Mouse (Mus musculus) small intestine, adult 2 months (tissue): ENCODE measurements at regions not wholly inside any gene's neighbourhood (a gene's known extent, or its start where the extent isn't known, plus 50 kb on each side); places are given as distances from the start of the nearest gene placed in this dataset.

Source experiments
- H3K27ac ChIP-seq: fragments of 200-500 bp; 2 replicates; pipeline ENCODE4 v1.5.1; 2012; ENCODE audit warnings: low read depth, low read length, control low read depth, inconsistent platforms; ENCODE audit not compliant: insufficient read depth
- H3K27me3 ChIP-seq: fragments of 200-500 bp; 2 replicates; pipeline ENCODE4 v1.6.1; 2012; ENCODE audit warnings: mild to moderate bottlenecking, moderate library complexity, low read length, inconsistent platforms; ENCODE audit not compliant: control insufficient read depth, insufficient read depth
- H3K36me3 ChIP-seq: fragments of 200-500 bp; 2 replicates; pipeline ENCODE4 v1.6.1; 2012; ENCODE audit warnings: mild to moderate bottlenecking, low read length, control low read depth, inconsistent platforms; ENCODE audit not compliant: control insufficient read depth, insufficient read depth
- H3K4me1 ChIP-seq: fragments of 200-500 bp; 2 replicates; pipeline ENCODE4 v1.6.1; 2012; ENCODE audit warnings: low read length, inconsistent platforms, mixed read lengths; ENCODE audit not compliant: control insufficient read depth, insufficient read depth, insufficient read length
- H3K4me3 ChIP-seq: fragments of 200-500 bp; 2 replicates; pipeline ENCODE4 v1.5.1; 2012; ENCODE audit warnings: low read depth, mild to moderate bottlenecking, control low read depth, inconsistent platforms, low read length, moderate library complexity
- CTCF ChIP-seq: fragments of 200-500 bp; IDR thresholded peaks from 2 replicates; pipeline ENCODE4 v1.5.1; 2012; ENCODE audit warnings: low read depth, mild to moderate bottlenecking, control low read depth, inconsistent platforms, low read length, moderate library complexity, mixed read lengths; ENCODE audit not compliant: insufficient replicate concordance, insufficient read length; ENCODE audit errors: extremely low read depth
- POLR2A ChIP-seq: fragments of 200-500 bp; IDR thresholded peaks from 2 replicates; pipeline ENCODE4 v1.6.1; 2012; ENCODE audit warnings: low read depth, mild to moderate bottlenecking, control low read depth, inconsistent platforms, low read length, moderate library complexity
- WGBS: fragments of 180-500 bp; shearing (Covaris S2); methylation state at CpG from one replicate; pipeline ENCODE4 v1.1.7; 2018; 5-methylcytosine and 5-hydroxymethylcytosine counted together

DNA sequence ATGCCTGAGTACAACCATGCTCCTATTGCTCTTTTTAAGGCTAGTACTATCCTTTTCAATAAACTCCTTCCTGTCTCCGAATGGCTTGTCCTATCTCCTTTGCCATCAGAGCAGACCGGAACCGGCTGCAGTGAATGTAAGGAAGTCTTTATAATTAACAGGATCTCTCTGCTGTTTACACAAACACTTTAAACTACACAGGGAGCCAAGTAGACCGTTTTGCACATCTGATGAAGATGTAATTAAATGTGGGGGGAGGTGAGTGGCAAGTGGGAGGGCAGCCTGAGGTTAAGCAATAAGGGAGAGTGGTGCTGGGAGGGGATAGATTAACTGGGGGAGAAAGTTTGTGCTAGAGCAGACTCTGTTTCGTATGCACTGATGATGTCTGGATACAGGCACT, 561.9 kb downstream of the Dhx35 start:
- Histone ChIP-seq H3K4me3 (no peak overlapping the region), H3K36me3 (no peaks in the 10 kb centered on the region), H3K27me3 (no peaks in the 10 kb centered on the region), H3K27ac (no peak overlapping the region), H3K4me1 (no peaks in the 10 kb centered on the region)
- TF ChIP-seq POLR2A (no peak), CTCF (no peak)
- 24% methylated on average over 5 of the region's 5 CpGs for WGBS

DNA sequence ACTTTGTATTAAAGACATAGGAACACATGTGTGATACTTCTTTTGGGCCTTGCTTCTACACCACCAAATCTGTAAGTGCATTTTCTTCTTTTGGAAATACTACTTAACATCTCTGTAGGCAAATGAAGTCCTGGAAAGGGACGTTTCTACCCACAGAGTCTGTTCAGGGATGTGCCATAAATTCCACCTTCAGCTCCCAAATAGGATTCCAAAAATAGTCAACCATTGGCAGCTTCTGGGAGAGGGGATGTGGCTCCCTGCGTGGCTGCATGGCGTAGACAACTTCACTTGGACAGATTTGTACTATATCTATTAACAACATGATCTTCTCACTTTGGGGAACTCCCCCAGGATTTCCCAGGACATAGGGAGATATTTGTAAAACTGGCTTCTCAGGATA, 566.8 kb downstream of the Dhx35 start:
- no peaks in the 10 kb centered on the region for H3K4me1 ChIP-seq
- H3K27ac ChIP-seq, result no peak overlapping the region
- no peak for TF ChIP-seq POLR2A
- no peak for TF ChIP-seq CTCF
- H3K4me3 ChIP-seq, result no peak overlapping the region
- WGBS, result 60% methylated on average over 3 of the region's 3 CpGs
- H3K36me3 ChIP-seq, result no peaks in the 10 kb centered on the region
- no peaks in the 10 kb centered on the region for H3K27me3 ChIP-seq

DNA sequence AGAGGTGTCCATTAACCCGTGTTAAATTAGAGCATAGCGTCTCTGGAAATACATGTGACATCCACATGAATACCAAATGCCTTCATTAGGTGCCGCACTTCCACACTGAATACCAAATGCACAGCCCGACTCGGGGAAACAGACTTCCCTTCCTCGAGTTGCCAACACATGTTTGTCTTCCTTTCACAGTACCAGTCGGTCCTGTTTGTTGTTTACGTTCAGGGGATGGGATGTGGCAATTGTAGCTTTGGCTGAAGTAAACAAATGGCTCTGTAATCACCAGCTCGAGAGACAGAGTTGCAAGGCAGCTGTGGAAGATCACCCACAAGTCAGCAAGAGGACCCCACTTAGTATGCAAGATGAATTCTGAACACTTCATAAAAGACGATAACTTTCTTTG, 598.3 kb downstream of the Dhx35 start:
- no peaks in the 10 kb centered on the region for H3K27me3 ChIP-seq
- no peak overlapping the region for H3K4me3 ChIP-seq
- H3K4me1 ChIP-seq, result no peaks in the 10 kb centered on the region
- H3K27ac ChIP-seq, result no peak overlapping the region
- TF ChIP-seq POLR2A (no peak), CTCF (no peak)
- no peaks in the 10 kb centered on the region for H3K36me3 ChIP-seq
- WGBS, result 38% methylated on average over 10 of the region's 10 CpGs

DNA sequence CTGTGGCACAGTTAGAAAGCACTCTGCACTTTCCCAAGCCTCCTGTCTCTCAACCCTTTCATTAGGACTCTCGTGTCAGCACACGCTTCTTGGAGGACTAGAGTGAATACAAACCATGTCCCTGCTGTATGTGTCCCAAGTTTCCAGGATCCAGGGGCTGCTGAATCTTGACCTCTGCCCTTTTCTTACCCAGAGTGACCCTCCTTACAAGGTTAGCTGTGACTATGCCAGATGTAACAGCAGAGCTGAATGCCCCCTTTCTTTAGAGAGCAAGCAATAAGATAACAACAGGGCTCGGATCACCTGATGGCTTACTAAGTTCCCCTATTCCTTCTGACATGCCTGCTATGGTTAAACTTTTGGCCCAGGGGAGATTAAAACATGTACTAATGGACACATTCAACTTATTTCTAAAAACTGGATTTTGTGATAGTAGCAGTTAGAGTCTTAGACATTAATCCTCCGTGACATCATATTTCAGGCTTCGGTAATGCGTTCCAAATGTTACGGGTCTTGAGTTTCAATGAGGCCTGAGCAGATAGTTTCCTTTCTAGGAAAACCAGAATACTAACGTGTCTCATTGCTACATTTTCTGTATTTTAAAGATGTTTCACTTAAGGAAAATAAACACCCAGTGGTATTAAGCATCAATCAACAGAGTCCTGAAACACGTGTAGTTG, 607.0 kb downstream of the Dhx35 start:
- H3K27me3 ChIP-seq, result no peaks in the 10 kb centered on the region
- no peaks in the 10 kb centered on the region for H3K36me3 ChIP-seq
- H3K27ac ChIP-seq, result no peak overlapping the region
- 77% methylated on average over 9 of the region's 9 CpGs for WGBS
- no peak overlapping the region for H3K4me3 ChIP-seq
- TF ChIP-seq CTCF, result no peak
- H3K4me1 ChIP-seq, result no peaks in the 10 kb centered on the region

DNA sequence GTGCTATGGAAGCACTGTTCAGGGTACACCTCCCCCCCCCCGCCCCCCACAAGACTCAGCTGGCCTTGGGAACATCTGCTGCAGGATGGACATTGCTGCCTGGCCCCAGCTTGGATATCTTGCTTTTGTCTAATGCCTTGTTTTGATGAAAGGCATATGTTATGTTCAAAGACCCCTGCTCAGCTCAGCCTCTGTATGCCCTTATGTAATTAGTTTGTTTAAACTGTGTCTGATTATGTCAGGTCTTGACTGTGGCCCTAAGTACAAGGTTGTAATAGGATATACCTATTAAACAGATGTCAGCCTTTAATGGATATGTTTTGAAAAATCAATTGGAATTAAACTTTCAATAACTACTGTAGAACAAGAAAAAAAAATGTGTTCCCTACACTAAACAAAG, 610.3 kb downstream of the Dhx35 start:
- no peaks in the 10 kb centered on the region for H3K27me3 ChIP-seq
- TF ChIP-seq POLR2A, result no peak
- TF ChIP-seq CTCF, result no peak
- no peak overlapping the region for H3K27ac ChIP-seq
- no peaks in the 10 kb centered on the region for H3K36me3 ChIP-seq
- no peaks in the 10 kb centered on the region for H3K4me1 ChIP-seq
- H3K4me3 ChIP-seq, result no peak overlapping the region
- WGBS, result 57% methylated on average over 1 of the region's 1 CpGs

DNA sequence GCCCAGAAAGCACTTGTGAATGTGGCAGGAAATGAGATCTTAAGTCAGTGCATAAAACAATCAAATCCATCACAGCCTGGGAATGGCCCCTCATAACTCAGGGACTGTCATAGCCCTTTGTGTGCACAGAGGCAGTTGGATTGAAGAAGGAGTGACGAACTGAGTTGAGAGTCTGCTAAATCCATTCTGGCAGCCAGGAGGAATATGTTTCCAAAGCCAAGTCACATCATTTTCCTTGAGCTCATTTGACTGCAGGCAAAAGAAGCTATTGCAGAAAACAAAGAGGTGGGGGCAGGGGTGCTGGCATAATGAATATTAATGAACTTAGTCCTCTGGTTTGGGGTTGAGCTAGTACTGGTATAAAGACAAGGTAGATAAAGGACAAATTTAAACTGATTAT, 620.0 kb downstream of the Dhx35 start:
- Histone ChIP-seq H3K27me3 (no peaks in the 10 kb centered on the region), H3K4me1 (no peaks in the 10 kb centered on the region), H3K4me3 (no peak overlapping the region), H3K36me3 (no peaks in the 10 kb centered on the region), H3K27ac (no peak overlapping the region)
- TF ChIP-seq POLR2A, result no peak
- TF ChIP-seq CTCF, result no peak
- WGBS, result 10% methylated on average over 1 of the region's 1 CpGs

DNA sequence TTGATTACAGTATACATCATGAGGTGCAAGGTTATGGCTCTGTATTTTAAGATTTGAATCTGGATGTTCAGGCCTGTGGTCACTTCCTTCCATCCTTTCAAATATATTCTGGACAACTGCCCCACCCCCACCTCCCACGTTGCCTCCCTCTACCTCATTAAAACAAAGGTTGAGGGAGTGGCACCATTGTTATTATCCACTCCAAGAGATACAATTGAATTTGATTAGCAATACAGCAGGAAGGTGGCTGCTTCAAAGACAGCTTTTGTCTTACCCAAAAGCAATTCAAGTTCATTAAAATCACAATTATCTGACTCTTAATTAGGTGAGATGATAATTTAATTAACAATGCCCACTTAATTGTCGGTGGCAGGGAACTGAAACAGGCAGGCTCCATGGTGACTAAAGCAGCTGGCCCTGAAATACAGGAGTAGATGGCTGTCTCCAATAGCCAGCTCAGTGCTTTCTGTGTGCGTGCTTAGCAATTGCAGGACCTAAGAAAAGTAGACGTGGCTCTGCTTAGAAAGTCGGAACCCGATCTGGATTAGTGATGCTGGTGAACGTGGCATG, 623.8 kb downstream of the Dhx35 start:
- no peak for TF ChIP-seq CTCF
- TF ChIP-seq POLR2A, result no peak
- Histone ChIP-seq H3K27me3 (no peaks in the 10 kb centered on the region), H3K27ac (no peak overlapping the region), H3K36me3 (no peaks in the 10 kb centered on the region), H3K4me1 (no peaks in the 10 kb centered on the region), H3K4me3 (no peak overlapping the region)
- WGBS, result 70% methylated on average over 7 of the region's 7 CpGs
